Mouse (Mus musculus) embryo, embryonic 10.5 days (tissue): Measurements from ENCODE around the gene Pidd1.

ENCODE experiments used
- DNase-seq: peaks from one replicate; pipeline ENCODE4 v3.0.0-alpha.2; 2015; ENCODE audit warnings: low spot score

Gene Pidd1

DNA sequence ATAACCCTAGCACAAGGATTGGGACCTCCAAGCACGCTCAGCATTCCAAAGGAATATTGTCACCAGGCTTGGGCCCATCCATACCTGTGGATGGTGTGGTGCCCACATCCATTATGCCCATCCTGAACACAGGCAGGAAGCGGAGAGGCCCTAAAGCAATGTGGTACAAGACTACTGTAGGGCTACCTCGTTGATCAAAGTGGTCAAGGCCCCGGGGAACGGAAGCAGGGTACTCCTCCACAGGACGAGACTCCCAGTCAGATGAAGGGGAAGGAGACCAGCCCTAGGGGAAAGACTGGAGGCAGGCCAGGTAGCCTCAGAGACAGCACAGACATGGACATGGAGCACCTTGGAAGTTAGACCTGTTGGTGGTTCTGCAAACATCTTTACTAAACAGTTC lies 28.9 kb upstream of the Pidd1 start:
- DNase-seq: no peak

DNA sequence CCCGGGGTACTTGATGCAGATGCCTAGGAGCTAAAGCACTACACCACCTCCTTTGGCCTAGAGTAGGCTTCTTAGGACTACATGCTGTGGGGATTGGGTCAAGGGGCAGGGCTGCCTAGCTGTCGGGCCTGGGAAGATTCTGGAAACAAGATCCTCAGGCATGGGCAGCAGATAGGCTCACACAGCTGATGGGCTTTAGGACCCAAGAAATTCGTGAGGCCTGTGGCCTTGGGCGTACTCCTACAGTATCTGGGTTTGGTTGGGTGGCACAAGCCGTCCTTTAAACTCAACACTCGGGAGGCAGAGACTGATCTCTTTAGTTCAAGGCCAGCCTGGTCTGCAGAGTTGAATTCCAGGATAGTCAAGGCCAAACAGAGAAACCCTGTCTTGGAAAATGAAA lies 28.4 kb upstream of the Pidd1 start:
- DNase-seq: no peak

DNA sequence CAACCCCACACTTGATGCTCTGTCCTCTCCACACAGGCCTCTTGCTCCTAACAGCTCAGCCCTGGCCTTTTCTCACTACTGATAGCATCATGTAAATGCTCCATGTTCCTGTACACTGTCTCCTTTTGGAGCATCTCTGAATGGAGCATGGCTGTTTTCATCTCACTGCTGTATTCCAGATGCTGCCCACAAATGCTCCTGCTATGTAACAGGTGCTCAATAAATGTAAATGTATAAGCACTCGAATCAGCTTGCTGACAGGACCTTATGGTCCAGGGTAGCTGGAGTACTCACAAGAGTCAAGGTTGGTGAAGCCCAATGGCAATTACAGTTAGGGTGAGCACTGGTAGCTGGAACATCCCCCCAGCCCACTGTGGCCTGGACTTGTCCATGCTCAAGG lies 27.4 kb upstream of the Pidd1 start:
- DNase-seq: no peak

DNA sequence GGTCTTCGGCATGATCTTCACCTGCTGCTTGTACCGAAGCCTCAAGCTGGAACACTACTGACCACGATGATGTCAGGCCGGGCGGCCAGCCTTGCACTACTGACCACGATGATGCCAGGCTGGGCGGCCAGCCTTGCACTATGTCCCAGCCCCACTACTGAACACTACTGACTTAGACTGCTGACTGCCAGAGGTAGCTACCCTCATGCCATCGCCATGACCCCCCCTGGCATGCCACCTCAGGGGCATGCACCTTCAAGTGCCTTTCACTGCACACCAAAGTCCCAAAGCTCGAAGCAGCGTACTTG lies 26.8 kb upstream of the Pidd1 start:
- no peak for DNase-seq

DNA sequence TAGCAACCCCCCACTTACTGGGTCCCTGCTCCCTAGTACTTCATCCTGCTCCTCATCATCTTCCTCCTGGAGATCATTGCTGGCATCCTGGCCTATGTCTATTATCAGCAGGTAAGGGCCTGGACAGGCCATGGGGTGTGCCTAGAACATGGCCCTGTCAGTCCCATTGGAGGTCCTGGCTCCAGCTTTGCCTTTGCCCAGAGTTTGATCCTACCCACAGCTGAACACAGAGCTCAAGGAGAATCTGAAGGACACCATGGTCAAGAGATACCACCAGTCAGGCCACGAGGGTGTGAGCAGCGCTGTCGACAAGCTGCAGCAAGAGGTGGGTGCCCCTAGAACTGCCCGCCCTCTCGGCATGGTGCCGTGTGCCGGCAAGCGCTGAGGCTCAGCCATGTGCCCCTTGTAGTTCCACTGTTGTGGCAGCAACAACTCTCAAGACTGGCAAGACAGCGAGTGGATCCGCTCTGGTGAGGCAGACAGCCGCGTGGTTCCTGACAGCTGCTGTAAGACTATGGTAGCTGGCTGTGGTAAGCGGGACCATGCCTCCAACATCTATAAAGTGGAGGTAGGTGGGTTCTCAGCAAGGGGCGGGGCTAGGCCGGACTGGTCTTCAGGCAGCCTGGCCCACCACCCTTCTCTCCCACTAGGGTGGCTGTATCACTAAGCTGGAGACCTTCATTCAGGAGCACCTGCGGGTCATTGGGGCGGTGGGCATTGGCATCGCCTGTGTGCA lies 26.2 kb upstream of the Pidd1 start:
- DNase-seq: no peak

DNA sequence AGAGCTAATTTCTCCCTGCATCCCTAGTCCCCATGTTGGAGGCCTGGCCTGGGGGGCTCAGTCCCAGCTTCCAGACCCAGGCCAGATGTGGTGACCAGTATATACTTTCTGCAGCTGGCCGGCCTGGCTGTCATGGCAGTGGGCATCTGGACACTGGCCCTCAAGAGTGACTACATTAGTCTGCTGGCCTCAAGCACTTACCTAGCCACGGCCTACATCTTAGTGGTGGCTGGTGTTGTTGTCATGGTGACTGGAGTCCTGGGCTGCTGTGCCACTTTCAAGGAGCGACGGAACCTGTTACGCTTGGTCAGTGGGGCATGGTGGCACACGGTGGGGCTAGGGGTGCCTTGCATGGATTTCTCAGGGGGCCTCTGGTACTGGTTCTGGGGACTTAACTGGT lies 25.5 kb upstream of the Pidd1 start:
- DNase-seq: no peak

DNA sequence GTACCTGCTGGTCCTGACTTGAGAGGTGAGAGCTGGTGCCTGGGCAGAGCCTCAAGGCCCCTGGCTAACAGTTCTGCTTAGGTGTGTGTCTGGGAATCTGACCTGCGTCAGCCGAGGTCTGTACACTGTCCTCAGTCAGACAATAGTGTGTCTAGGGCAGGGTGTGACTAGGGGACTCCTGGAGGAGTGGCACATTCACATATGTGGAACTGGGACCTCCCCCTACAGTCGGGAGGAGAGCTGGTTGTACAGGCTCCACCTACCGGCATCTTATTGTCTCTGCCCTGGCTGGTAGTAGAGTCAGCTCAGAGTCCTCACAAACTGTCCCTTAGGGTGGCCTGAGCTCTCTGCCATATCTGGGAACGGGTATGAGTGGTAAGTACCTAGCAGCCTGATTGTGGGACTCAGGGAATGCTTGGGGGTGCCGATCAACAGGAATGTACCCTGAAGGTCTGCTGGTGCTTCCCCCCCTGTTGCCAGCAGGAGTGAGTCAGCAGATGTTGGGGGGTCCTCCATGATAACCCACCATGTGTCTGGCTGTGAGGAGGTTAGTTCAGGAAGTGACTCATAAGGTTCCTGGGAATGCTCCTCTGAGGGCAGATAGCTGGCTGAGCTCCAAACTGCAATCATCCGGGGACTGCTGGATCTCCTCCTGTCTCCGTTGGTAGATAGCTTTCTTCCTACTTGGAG lies 24.8 kb upstream of the Pidd1 start:
- DNase-seq: peak; percentile 88

DNA sequence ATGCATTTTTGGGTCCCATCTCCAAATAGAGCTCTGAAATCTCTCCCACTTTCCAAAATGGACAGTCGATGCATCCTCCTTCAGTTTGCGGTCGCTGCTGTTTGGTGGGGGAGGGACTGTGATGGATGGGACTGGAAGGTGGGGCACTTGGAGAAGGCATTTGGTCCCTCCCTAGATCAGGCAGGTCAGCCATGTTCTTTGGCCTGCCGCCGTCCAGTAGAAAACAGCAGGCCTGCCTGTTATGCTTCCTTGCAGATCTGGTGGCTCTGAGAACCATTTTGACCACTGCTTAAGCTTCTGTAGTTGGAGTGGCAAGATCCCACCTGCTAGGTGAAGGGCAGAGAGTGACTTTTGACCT lies 24.3 kb upstream of the Pidd1 start:
- no peak for DNase-seq

DNA sequence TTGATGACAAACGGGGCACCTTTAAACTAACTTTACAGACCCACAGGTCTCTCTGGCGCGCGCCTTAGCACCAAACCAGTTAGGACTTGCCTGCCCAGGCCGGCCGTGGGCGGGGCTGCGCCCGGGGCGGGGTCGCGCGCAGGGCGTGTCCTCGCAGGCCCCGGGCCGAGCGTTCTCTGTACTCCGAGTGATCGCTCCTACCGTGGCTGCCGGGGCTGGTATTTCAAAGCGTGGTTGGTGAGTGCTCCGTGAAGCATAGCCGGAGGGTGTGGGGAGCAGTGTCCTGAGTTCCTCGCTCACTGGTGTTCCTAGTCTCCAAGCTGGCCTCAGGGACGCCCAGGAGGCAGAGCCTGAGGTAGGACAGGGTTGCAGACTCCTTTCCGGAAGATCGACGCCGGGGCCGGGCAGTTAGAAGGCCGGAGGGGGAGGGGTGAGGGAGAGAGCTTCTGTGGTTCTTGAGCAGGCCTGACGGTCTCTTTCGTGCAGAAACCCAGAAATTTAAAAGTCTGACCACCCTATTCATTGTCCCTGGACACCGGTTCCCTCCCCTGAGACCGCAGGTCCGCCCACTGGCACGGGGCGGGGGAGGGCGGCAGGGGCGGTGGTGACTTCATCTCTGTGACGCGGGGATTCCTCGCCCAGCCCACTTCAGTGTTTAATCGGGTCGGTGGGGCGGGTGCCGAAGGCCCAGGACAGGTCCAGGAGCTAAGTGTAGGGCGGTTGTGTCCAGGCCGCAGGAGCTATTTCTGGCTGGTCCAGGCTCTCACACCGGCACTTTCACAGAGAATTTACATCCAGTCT lies 23.6 kb upstream of the Pidd1 start, which contains the start of gene Cd151:
TSS of gene Cd151 (plus strand) at position 163 of the 801 bp plus-strand sequence.
- peak; percentile 89 for DNase-seq

DNA sequence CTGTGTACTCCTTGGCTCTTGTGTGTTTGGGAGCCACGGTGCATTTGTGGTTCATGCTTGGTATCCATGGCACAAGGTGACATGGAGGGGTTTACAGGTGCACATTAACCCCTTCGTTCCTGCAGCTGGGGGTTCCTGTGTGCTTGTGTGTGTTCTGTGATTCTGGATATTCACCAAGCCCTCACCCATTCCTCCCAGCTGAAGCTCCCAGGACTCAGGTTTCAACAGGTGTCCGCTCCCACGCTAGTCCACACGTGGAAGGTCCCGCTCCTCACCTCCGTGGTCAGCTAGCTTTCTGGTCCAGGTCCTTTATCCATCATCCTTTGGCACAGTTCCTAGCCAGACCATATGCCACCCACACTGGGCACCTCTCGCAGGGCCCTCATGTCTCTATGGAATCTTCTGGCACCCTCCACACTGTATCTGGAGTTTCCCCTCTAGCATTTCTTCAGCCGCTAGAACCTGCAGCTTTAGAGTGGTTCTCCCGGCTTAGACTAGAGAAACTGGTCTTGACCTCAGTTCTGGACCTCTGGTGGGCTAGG lies 22.9 kb upstream of the Pidd1 start:
- no peak for DNase-seq

DNA sequence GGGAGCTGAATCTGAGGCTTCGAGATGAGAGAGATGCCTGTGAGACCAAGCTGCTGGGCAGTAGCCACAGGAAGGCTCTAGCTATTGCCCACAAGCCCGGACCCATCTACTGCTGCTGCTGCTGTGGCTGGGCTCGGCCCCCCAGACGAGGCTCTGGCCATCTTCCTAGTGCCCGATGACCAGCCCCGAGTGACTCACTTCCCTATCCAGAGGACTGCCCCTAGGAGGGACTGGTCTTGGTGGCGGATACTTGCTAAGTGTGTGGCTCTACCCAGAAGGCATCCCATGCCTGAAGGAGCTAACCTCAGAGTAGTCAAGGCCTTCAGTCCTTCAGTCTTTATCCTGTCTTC lies 22.2 kb upstream of the Pidd1 start:
- DNase-seq: no peak

DNA sequence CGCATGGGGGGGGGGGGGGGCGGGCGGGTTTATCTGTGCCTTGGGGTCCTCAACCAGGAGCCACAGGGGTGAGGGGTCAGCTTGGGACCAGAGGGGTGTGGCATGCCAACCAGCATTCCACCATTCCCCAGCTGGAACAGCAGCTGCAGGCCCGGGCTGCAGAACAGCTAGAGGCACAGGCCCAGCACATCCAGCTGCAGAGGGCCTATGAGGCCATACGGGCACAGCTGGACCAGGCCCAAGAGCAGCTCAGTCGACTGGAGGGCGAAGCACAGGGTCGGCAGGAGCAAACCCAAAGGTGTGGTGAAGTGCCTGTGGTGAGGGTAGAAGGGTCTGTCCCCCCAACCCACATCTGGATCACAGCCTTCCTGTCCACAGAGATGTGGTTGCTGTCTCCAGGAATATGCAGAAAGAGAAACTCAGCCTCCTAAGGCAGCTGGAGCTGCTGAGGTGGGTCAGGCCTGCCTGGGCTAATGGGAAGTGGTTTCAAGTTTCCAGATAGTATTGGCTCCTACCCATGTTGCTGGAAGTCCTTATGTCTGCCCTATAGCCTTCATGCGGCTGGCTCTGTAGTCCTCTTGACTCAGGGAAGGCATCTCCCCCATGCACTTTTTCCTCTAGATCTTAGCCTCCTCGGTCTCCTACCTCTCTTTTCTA lies 21.7 kb upstream of the Pidd1 start:
- no peak for DNase-seq

DNA sequence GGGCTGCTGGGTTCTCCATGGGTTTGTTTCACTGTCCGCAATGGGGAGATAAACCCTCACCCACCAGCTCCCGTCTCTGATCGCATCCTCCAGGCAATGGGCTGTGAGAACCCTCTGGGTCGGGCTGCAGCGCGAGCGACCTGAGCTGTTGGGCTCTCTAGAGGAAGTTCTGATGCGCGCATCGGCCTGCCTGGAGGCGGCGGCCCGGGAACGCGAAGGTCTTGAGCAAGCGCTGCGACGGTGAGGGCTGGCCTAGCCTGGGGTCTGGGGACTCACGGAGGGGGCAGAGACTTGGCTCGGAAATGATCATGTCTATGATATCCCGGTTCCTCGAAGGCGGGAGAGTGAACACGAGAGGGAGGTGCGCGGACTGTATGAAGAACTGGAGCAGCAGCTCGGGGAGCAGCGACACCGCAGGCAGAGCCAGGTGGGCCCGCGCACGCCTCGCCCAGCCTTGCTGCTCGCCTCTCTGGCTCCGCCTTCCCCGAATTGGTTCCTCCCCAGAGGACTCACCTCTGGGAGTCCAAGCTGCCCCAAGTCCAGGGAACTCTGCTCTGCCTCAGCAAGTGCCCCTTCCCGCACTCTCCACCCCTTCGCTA lies 20.9 kb upstream of the Pidd1 start:
- no peak for DNase-seq

DNA sequence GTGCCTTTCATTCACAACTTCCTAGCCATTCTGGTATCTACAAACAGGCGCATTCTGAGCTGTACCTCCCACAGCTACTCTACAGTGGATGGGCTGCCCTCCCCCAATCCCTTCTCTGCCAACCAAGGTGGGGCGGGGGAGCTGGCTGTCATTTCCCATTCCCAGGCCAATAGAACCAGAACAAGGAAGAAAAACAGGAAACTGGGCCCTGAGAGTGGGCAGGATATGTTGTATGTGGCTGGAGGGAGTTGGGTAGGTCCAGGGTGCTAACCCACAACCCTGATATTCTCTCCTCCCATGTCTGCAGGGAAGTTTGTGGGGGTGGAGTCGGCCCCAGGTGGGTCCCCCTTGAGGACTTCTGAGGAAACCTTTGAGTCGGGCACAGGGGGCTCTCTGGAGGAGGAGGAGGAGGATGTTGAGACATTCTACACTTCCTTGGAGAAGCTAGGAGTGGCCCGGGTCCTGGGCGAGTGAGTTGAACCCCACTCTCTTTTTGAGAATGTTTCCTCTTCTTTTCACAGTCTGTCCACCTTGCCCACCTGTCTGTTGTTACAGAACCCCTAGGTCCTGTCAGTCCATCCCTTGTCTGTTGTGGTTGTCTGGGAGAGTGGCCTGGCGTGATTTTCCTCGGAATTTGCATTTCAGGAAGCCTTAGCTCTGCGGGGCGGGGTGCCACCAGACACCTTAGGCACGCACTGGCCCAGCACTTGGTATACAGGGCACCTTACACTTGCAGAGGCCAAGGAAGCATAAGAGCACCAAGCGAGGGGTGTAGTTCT lies 20.2 kb upstream of the Pidd1 start:
- no peak for DNase-seq

DNA sequence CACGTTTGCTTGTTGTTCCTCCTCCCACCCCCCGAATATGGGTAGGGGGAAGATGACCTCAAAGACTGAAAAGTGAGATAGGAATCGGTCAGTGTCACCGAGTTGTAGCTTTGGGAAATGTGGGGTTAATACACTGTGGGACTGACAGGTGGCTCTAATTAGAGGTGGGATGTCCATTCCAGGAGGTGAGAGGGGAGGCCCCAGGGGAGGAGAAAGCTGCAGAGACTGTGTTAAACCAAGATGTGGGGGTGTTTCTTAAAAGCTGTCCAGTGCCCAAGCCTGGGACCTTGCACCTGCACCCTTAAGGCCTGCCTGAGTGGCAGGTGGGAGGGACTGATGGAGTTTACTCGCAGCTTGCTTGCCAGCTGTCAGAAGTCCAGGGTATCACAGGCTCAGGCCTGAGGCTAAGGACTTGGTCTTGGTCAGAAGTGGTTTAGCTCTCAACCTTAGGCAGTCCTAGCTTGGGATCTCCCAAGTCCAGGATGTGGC lies 18.6 kb upstream of the Pidd1 start:
- DNase-seq: no peak

DNA sequence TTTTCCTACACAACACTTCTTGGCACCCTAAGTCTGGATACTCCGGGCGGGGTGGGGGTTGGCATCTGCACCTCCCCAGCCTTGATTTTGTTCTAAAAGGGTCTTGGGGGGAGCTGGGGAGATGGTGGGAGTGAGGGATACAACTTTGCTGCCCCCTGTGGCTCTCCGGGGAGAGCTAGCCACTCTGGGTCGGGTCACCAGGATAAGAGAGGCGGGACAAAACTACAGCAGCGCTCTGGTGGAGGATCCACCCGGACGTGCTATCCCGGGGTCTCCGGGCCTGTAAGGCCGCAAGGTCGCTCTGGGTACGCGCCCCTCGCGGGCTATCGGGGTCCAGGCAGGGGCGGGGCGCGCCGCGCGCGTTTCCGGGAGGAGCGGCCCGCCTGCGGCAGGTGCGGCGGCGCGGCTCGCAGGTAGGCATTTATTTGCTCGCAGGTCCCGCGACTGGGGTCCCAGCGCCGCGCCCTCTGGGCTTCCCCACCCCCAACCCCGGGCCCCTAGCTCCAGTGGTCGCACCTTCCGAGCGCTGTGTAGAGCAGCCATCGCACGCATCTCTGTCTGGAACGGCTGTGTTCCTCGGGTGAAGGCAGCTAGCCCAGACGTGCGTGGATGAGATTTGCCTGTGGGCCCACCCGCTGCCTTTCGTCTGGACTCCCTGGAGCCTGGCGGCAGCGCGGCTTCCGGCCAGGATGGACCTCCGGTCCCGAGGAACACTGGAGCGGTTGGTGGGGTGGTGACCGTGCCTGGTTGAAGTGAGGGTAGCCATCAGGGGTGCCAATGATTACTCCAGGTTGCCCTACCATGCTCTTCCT lies 17.9 kb upstream of the Pidd1 start:
- no peak for DNase-seq

DNA sequence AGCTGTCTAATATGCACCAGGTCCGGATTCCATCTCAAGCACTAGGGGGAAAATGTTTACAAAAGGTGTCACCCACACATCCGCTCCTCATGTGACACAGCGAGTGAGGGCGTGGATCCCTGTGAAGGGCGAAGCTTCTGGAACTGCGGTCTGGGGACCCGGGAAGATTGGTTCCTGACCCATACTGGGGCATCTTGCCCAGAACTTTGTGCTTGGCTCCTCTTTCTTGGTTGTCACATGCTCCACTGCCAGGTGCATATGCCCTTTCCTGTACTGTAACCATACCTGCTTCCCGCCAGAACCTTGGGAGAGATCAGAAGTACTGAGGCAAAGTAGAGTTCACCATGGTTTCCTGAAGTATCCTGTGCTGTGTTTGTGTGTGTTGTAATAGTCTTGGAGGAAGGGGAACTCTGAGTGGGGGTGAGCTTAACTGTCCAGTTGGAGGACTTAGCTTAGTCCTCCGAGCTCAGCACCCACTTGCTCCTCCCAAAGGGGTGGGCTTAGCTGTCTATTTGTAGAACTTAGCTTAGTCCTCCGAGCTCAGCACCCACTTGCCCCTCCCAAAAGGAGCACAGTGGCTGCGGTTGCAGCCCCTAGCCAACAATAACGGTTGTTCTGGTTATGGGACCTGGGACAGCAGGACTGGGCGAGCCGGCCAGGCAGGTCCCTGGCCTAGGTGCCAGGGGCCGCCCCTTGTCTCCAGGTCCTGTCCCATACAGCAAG lies 16.7 kb upstream of the Pidd1 start, which contains the start of gene Cracr2b:
TSS of gene Cracr2b (plus strand) at position 704 of the 723 bp plus-strand sequence.
- DNase-seq: no peak

DNA sequence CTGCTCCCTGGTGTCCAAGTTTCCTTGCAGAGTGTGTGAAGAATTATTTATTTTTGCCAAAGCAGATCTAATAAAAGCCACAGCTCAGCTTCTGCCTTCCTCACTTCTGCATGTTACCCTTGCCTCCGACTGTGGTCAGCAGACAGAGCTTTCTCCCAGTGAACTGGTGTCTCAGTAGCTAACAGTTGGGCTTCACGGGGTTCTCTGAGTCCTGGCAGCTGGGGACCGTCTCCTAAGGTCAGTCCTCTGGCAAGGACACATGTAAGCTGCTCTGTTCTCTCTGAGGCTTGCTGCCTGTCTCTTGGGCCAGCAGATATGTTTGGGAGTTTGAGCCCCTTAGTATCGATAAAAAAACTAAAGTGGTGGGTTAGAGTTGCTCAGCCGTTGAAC lies 16.2 kb upstream of the Pidd1 start:
- no peak for DNase-seq

DNA sequence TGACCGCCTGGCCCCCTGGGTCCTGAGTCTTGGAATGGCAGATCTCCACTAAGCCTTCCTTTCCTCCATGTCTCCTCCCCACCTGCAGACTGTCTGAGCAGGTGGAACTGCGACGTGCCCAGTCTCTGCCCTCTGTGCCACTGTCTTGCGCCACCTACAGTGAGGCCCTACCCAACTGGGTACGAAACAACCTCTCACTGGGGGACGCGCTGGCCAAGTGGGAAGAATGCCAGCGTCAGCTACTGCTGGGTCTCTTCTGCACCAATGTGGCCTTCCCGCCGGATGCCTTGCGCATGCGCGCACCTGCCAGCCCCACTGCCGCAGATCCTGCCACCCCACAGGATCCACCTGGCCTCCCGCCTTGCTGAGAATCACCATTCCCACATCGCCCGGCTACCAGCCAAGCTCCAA lies 15.5 kb upstream of the Pidd1 start:
- DNase-seq: no peak

DNA sequence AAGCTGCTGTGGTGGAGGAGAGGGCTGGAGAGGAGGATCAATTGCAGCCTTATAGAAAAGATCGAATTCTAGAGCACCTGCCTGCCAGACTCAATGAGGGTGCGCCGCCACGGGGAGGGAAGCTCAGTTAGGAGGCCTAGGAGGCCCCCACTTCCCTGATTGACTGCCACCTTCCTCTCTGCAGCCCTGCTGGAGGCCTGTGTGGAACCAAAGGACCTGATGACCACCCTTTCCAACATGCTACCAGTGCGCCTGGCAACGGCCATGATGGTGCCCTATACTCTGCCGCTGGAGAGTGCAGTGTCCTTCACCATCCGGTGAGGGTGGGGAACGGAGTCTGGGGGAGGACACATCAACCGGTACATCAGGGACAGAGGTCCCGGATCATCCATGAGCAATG lies 14.8 kb upstream of the Pidd1 start:
- DNase-seq: no peak
